Comparison of ENCODE assay signal across 28 mouse cellular contexts in the genomic region with DNA sequence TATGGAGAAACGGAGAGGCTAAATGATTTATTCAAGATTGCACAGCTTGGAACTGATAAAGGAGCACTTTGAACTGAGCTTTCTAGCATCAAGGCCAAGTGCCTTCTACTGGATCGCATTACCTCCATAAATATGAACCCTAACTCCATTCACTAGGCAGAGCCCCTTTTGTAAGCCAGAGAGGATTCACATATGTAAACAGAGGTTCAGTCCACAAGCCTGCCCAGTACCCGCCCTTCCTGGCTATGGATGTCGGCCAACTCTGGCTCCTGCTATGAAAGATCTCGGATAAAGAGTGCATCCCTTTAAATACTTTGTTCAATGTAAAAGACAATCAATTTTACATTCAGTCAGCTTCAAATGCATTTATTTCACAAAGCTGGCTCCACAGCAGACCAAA.
DNase-seq lines count a peak whose midpoint lies in the region; ATAC-seq and TF ChIP-seq lines count a peak whose summit lies in the region.
"Had no signal": no experiment of that assay in that cellular context is flagged by ENCODE, and none has a peak within 500 bp of the region (broad histone marks: within the 10 kb centered on the region; RNA-seq: fewer than 3 reads in every experiment).

No protein-coding gene starts in this region.

- WGBS in intestine, embryonic 15.5 days, result 43% methylated on average over 5 of the region's 5 CpGs
- WGBS in intestine, postnatal 0 days, result 46% methylated on average over 5 of the region's 5 CpGs

- H3K4me2 ChIP-seq in intestine, embryonic 15.5 days (replicated peaks), result no peak overlapping the region
- H3K4me2 ChIP-seq in intestine, postnatal 0 days (replicated peaks; ENCODE audit: low read depth), result no peak overlapping the region
- H3K4me2 ChIP-seq: embryonic facial prominence, embryonic 15.5 days; forebrain, embryonic 12.5 days; hindbrain, embryonic 15.5 days; limb, embryonic 15.5 days; liver, embryonic 13.5 days; lung, embryonic 15.5 days; midbrain, embryonic 12.5 days; neural tube, embryonic 13.5 days had no signal

- intact Hi-C loops in left cerebral cortex, postnatal 36 days (cut with DNase I), result no loop called here

- H3K9me3 ChIP-seq in intestine, embryonic 15.5 days, result no peaks in the 10 kb centered on the region
- H3K9me3 ChIP-seq in intestine, postnatal 0 days (ENCODE audit: control insufficient read depth), result no peaks in the 10 kb centered on the region
- H3K9me3 ChIP-seq: embryonic facial prominence, embryonic 15.5 days; forebrain, embryonic 12.5 days; hindbrain, embryonic 10.5 days; hindbrain, embryonic 15.5 days; limb, embryonic 10.5 days; limb, embryonic 15.5 days; liver, embryonic 13.5 days; lung, embryonic 15.5 days; midbrain, embryonic 12.5 days; neural tube, embryonic 13.5 days had no signal

- H3K27me3 ChIP-seq in intestine, embryonic 15.5 days (replicated peaks), result no peaks in the 10 kb centered on the region
- H3K27me3 ChIP-seq in intestine, postnatal 0 days (replicated peaks; ENCODE audit: control insufficient read depth, insufficient read depth, low read length), result no peaks in the 10 kb centered on the region
- H3K27me3 ChIP-seq: embryonic facial prominence, embryonic 15.5 days; hindbrain, embryonic 15.5 days; limb, embryonic 15.5 days; liver, embryonic 13.5 days; lung, embryonic 15.5 days; midbrain, embryonic 12.5 days; neural tube, embryonic 13.5 days had no signal

- H3K4me1 ChIP-seq in intestine, embryonic 15.5 days (replicated peaks), result 0 out of 2 replicates have a peak, but pooled peaks cover 2% of the 10 kb centered on the region
- no peaks in the 10 kb centered on the region for H3K4me1 ChIP-seq in intestine, postnatal 0 days (replicated peaks; ENCODE audit: control insufficient read depth, insufficient read depth, low read length)
- H3K4me1 ChIP-seq: hindbrain, embryonic 15.5 days; limb, embryonic 10.5 days; liver, embryonic 13.5 days; midbrain, embryonic 12.5 days had no signal

- DNase-seq in urinary bladder, postnatal 14 days (ENCODE audit: low spot score), result peak; percentile 34
- DNase-seq in urinary bladder, postnatal 10 days (ENCODE audit: low spot score), result no peak
- DNase-seq in lung, postnatal 25 days (ENCODE audit: low spot score), result peak; percentile 16
- DNase-seq in Muller cell, postnatal 12 days (ENCODE audit: inconsistent ontology term), result no peak
- DNase-seq in left cerebral cortex, postnatal 36 days (ENCODE audit: low spot score in 2 of 2), result no peak
- DNase-seq: adrenal gland, adult 8-10 months; B cell, adult 2 months; cerebellum, adult 8-10 months; forebrain, postnatal 0 days; heart, postnatal 14 days; kidney, adult 8-10 months; kidney, postnatal 4 days; liver, embryonic 13.5 days; thymus, adult 18-20 months; thymus, postnatal 25 days had no signal

- ATAC-seq in intestine, embryonic 15.5 days, result peak; percentile 63; the same call in 1 of the 2 replicates
- no peak for ATAC-seq in intestine, postnatal 0 days
- ATAC-seq: forebrain, postnatal 0 days; inflammation-experienced regulatory T-cells, adult 6 months had no signal

- no peak for TF ChIP-seq CTCF in intestine, postnatal 0 days (IDR thresholded peaks at IDR 0.05; ENCODE audit: low read depth)

- no peak overlapping the region for H3K9ac ChIP-seq in intestine, embryonic 15.5 days
- H3K9ac ChIP-seq in intestine, postnatal 0 days (ENCODE audit: low read depth, low read length), result no peak overlapping the region
- H3K9ac ChIP-seq: embryonic facial prominence, embryonic 15.5 days; forebrain, embryonic 12.5 days; forebrain, postnatal 0 days; hindbrain, embryonic 15.5 days; limb, embryonic 15.5 days; liver, embryonic 13.5 days; lung, embryonic 15.5 days; midbrain, embryonic 12.5 days; neural tube, embryonic 13.5 days had no signal

- H3K27ac ChIP-seq in intestine, embryonic 15.5 days, result no peak overlapping the region
- H3K27ac ChIP-seq in intestine, postnatal 0 days (ENCODE audit: low read depth, low read length), result no peak overlapping the region
- H3K27ac ChIP-seq: embryonic facial prominence, embryonic 15.5 days; forebrain, embryonic 12.5 days; hindbrain, embryonic 10.5 days; hindbrain, embryonic 15.5 days; kidney, postnatal 0 days; limb, embryonic 10.5 days; limb, embryonic 15.5 days; liver, embryonic 13.5 days; lung, embryonic 15.5 days; midbrain, embryonic 12.5 days; neural tube, embryonic 13.5 days had no signal

- no peak overlapping the region for H3K4me3 ChIP-seq in intestine, embryonic 15.5 days (replicated peaks)
- H3K4me3 ChIP-seq in intestine, postnatal 0 days (ENCODE audit: low read depth, low read length), result no peak overlapping the region
- H3K4me3 ChIP-seq: embryonic facial prominence, embryonic 15.5 days; forebrain, embryonic 12.5 days; hindbrain, embryonic 10.5 days; hindbrain, embryonic 15.5 days; limb, embryonic 10.5 days; limb, embryonic 15.5 days; liver, embryonic 13.5 days; lung, embryonic 15.5 days; midbrain, embryonic 12.5 days; neural tube, embryonic 13.5 days had no signal

- H3K36me3 ChIP-seq in intestine, embryonic 15.5 days, result no peaks in the 10 kb centered on the region
- no peaks in the 10 kb centered on the region for H3K36me3 ChIP-seq in intestine, postnatal 0 days (ENCODE audit: control insufficient read depth, insufficient read depth)
- H3K36me3 ChIP-seq: embryonic facial prominence, embryonic 15.5 days; forebrain, embryonic 12.5 days; hindbrain, embryonic 10.5 days; hindbrain, embryonic 15.5 days; limb, embryonic 10.5 days; limb, embryonic 15.5 days; liver, embryonic 13.5 days; lung, embryonic 15.5 days; midbrain, embryonic 12.5 days; neural tube, embryonic 13.5 days had no signal

Comparison
In these comparisons a context has a peak if more than half of its experiments do, and no peak if none do; other contexts are left out.
1. DNase-seq: peak in urinary bladder, postnatal 14 days (single experiment) and lung, postnatal 25 days (single experiment); none in urinary bladder, postnatal 10 days (single experiment), Muller cell, postnatal 12 days (single experiment) and left cerebral cortex, postnatal 36 days (0 of 2).